Mouse (Mus musculus): Measurements from ENCODE around the gene Ube2e1. TPM values are rescaled to one million over a fixed set of nuclear protein-coding genes. Genes with fewer than 3 reads are reported as not detected.
"Not testable (repeated sequence)": the region's sequence is repeated elsewhere in the genome, so short reads cannot be mapped to it uniquely, and the experiment has no call there.

Gene Ube2e1
- polyA plus RNA-seq, 1 experiment: 37.0 TPM

DNA sequence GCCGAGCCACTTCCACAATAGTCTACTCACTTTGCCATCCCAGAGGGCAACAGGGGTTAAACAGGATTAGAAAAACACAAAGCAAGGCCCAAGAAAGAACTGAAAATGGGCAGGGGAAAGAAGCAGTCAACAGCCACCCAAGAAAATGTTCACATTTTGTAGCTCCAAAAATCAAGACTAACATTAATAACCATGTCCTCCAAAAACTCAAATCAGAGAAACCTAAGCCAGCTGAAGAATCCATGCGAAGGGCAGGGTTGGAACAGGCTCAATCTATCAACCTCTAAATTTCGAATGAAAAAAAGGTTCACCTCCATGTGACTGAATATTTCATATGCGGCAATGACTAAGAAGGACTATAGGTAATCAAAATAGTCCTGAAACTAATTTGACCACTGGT lies 94.3 kb downstream of the Ube2e1 start:
- Histone ChIP-seq H3K4me3 (ENCODE audit: insufficient read depth, poor library complexity, severe bottlenecking) (no peak overlapping the region), H3K27me3 (ENCODE audit: control insufficient read depth, insufficient read depth, insufficient read length) (no peaks in the 10 kb centered on the region), H3ac (ENCODE audit: control insufficient read depth, insufficient read length, low read depth) (no peak overlapping the region), H3K79me3 (ENCODE audit: low read depth) (peaks cover 48% of the 10 kb centered on the region), H3K36me3 (ENCODE audit: control insufficient read depth, insufficient read depth) (no peaks in the 10 kb centered on the region), H3K79me2 (ENCODE audit: control insufficient read depth, insufficient read depth) (peaks cover 58% of the 10 kb centered on the region)
- TF ChIP-seq MYOD1 (IDR thresholded peaks at IDR 0.05; ENCODE audit: control insufficient read depth, insufficient read length, low read depth) (no peak), MAX (IDR thresholded peaks at IDR 0.05) (no peak), FOSL1 (IDR thresholded peaks at IDR 0.05; ENCODE audit: insufficient read depth, low read length, poor library complexity, severe bottlenecking) (no peak), USF1 (IDR thresholded peaks at IDR 0.05; ENCODE audit: low read depth) (no peak), MYOG (IDR thresholded peaks at IDR 0.05; ENCODE audit: control insufficient read depth, extremely low read depth, insufficient read length) (no peak), CEBPB (IDR thresholded peaks at IDR 0.05; ENCODE audit: low read depth) (no peak), CTCF (IDR thresholded peaks at IDR 0.05; ENCODE audit: control insufficient read depth, insufficient read depth, insufficient read length) (no peak)

DNA sequence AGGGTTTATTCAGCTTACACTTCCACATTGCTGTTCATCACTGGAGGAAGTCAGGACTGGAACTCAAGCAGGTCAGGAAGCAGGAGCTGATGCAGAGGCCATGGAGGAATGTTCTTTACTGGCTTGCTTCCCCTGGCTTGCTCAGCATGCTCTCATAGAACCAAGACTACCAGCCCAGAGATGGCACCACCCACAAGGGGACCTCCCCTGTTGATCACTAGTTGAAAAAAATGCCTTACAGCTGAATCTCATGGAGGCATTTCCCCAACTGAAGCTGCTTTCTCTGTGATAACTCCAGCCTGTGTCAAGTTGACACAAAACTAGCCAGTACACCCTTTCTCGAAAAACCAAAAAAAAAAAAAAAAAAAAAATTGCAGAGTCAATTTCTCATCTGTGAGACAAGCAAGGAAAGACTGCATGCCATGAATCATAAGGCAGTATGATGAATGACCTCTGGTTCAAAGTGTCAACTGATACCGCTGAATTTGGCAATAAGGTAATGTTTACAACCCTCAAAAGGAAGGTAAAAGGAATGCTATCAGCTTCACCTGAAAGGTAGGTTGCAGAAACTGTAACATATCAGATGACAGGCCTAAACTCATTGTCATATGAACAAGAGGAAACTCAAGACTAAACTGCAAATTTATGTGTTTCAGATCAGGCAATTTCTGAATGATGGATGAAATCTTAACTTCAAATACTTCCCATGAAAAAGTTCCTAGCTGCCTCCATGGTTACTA lies 95.0 kb downstream of the Ube2e1 start:
- H3K79me2 ChIP-seq (ENCODE audit: control insufficient read depth, insufficient read depth): peaks cover 64% of the 10 kb centered on the region
- H3K4me3 ChIP-seq (ENCODE audit: insufficient read depth, poor library complexity, severe bottlenecking); H3ac ChIP-seq (ENCODE audit: control insufficient read depth, insufficient read length, low read depth); H3K27me3 ChIP-seq (ENCODE audit: control insufficient read depth, insufficient read depth, insufficient read length); H3K36me3 ChIP-seq (ENCODE audit: control insufficient read depth, insufficient read depth): not testable (repeated sequence)
- H3K79me3 ChIP-seq (ENCODE audit: low read depth): peaks cover 51% of the 10 kb centered on the region

DNA sequence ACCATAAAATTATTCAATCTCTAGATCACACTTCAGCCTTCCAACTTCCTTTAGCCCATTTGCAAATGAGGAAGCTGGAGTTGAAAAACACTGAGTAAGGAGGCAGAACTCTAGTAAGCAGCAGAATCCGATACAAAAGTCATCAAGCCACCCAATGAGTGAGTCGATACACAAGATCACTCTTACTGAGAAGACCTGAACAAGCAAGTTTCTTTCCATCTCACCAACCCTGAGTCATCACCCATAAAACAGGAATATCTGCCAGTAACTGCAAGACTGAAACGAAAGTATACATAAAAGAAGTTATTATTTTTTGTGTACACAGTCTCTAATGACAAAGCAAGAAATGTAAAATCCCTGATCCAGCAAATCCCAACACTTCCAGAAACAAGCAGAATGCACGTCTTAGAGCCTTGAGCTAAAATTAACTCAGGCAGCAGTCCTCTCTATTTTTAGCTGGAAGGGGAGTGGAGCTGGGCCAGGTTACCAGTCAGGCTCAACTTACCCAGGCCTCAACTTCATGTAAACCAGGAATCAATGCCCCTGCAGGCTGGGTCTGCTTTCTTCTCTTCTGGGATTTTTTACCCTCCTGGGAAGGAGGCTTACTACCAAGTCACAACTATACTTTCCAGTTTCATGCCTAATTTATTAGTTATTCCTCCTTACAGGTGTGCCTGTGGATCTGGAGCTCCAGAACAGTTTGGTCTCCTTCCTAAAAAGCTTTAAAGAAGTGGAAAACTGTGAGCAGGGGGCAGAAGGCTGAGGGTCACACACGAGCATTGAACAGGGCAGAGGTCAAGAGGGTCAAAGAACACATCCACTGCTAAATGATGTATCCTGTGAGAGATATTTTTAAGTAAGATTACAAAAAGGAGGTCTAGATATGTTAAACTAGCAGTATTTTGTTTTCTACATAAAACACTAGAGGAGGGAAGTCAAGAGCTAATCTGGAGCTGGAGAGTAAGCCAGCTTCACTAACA lies 97.4 kb downstream of the Ube2e1 start:
- H3K4me3 ChIP-seq (ENCODE audit: insufficient read depth, poor library complexity, severe bottlenecking): no peak overlapping the region
- H3ac ChIP-seq (ENCODE audit: control insufficient read depth, insufficient read length, low read depth): no peak overlapping the region
- H3K79me2 ChIP-seq (ENCODE audit: control insufficient read depth, insufficient read depth): peaks cover 74% of the 10 kb centered on the region
- H3K79me3 ChIP-seq (ENCODE audit: low read depth): peaks cover 53% of the 10 kb centered on the region
- no peaks in the 10 kb centered on the region for H3K36me3 ChIP-seq (ENCODE audit: control insufficient read depth, insufficient read depth)
- TF ChIP-seq FOSL1 (IDR thresholded peaks at IDR 0.05; ENCODE audit: insufficient read depth, low read length, poor library complexity, severe bottlenecking) (no peak), MAX (IDR thresholded peaks at IDR 0.05) (no peak), USF1 (IDR thresholded peaks at IDR 0.05; ENCODE audit: low read depth) (no peak), CTCF (IDR thresholded peaks at IDR 0.05; ENCODE audit: control insufficient read depth, insufficient read depth, insufficient read length) (no peak), MYOD1 (IDR thresholded peaks at IDR 0.05; ENCODE audit: control insufficient read depth, insufficient read length, low read depth) (no peak), CEBPB (IDR thresholded peaks at IDR 0.05; ENCODE audit: low read depth) (no peak), MYOG (IDR thresholded peaks at IDR 0.05; ENCODE audit: control insufficient read depth, extremely low read depth, insufficient read length) (no peak)
- H3K27me3 ChIP-seq (ENCODE audit: control insufficient read depth, insufficient read depth, insufficient read length): no peaks in the 10 kb centered on the region

DNA sequence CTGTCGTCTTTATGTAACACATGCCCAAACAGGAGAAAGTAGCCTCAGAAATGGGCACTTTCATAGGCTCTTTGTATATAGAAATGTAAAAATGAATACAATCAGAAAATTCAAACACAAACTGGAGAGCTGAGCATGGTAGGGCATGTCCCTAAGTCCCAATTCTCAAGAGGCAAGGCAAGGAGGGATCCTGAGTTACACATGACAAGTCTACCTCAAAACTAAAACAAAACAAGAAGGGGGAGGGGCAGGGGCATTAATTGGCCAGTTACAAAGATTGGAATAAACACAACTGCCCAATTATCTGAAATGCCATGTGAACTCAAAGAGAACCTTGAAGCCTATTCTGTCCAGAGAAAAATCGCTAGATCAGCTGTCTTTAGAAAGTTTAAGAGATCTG lies 98.6 kb downstream of the Ube2e1 start:
- Histone ChIP-seq H3ac (ENCODE audit: control insufficient read depth, insufficient read length, low read depth) (no peak overlapping the region), H3K36me3 (ENCODE audit: control insufficient read depth, insufficient read depth) (no peaks in the 10 kb centered on the region), H3K4me3 (ENCODE audit: insufficient read depth, poor library complexity, severe bottlenecking) (no peak overlapping the region), H3K79me2 (ENCODE audit: control insufficient read depth, insufficient read depth) (peaks cover 73% of the 10 kb centered on the region), H3K27me3 (ENCODE audit: control insufficient read depth, insufficient read depth, insufficient read length) (no peaks in the 10 kb centered on the region), H3K79me3 (ENCODE audit: low read depth) (peaks cover 53% of the 10 kb centered on the region)
- TF ChIP-seq USF1 (IDR thresholded peaks at IDR 0.05; ENCODE audit: low read depth) (no peak), MYOD1 (IDR thresholded peaks at IDR 0.05; ENCODE audit: control insufficient read depth, insufficient read length, low read depth) (no peak), MAX (IDR thresholded peaks at IDR 0.05) (no peak), FOSL1 (IDR thresholded peaks at IDR 0.05; ENCODE audit: insufficient read depth, low read length, poor library complexity, severe bottlenecking) (no peak), MYOG (IDR thresholded peaks at IDR 0.05; ENCODE audit: control insufficient read depth, extremely low read depth, insufficient read length) (no peak), CTCF (IDR thresholded peaks at IDR 0.05; ENCODE audit: control insufficient read depth, insufficient read depth, insufficient read length) (no peak)

Other genes starting within 250 kb of the Ube2e1 start
- gene Nr1d2, start 92.7 kb downstream of the Ube2e1 start, polyA plus RNA-seq (2012; fragmentation: generic; extraction: Trizol): 5.6 TPM
- gene Nkiras1, start 60.7 kb downstream of the Ube2e1 start, polyA plus RNA-seq (2012; fragmentation: generic; extraction: Trizol): 5.0 TPM
- 2,333 TPM for gene Rpl15, start 60.5 kb downstream of the Ube2e1 start, polyA plus RNA-seq (2012; fragmentation: generic; extraction: Trizol)

All from C2C12 (cell line).